Mouse (Mus musculus) kidney, adult 2 months (tissue): ENCODE data around the gene Lsm14b.

Experiments used
- CTCF ChIP-seq: fragments of 200-500 bp; conservative IDR thresholded peaks from 2 replicates; pipeline ENCODE4 v1.5.1; 2011; ENCODE audit warnings: low read depth, mild to moderate bottlenecking, control low read depth, low read length, moderate library complexity, mixed read lengths; ENCODE audit not compliant: insufficient read depth, insufficient read length
- POLR2A ChIP-seq: fragments of 200-500 bp; IDR thresholded peaks from one replicate; pipeline ENCODE4 v1.6.1; 2011; ENCODE audit warnings: low read depth, low read length, control low read depth

- TF ChIP-seq CTCF: no peak
- TF ChIP-seq POLR2A: no peak
Measured at GRCm38 (mm10) chr2:180006352-180007017, 18.3 kb upstream of the Lsm14b start.
